Mouse (Mus musculus) activated CD4-positive, CD25-positive, alpha-beta regulatory T cell (primary cell): ENCODE data around the gene Actr1a. TPM values are rescaled to one million over a fixed set of nuclear protein-coding genes. Genes with fewer than 3 reads are reported as not detected.

Experiments used
- polyA plus RNA-seq, 2 experiments: library from polyadenylated mRNA; unstranded; fragments of 100-300 nt; shearing (Covaris generic); gene quantifications; one replicate each; pipeline ENCODE4 v1.2.1; 2017

Actr1a gene
- 100 to 1,000 TPM; 101 to 109 TPM for polyA plus RNA-seq

GRCm38 (mm10) chr19:46395109-46396009 is at the start of gene Actr1a:
TSS of gene Actr1a (minus strand) at chr19:46395748.

GRCm38 (mm10) chr19:46396686-46397435 is 1.3 kb upstream of the Actr1a start, which contains the start of gene Sufu:
TSS of gene Sufu (plus strand) at chr19:46396896.

DNA sequence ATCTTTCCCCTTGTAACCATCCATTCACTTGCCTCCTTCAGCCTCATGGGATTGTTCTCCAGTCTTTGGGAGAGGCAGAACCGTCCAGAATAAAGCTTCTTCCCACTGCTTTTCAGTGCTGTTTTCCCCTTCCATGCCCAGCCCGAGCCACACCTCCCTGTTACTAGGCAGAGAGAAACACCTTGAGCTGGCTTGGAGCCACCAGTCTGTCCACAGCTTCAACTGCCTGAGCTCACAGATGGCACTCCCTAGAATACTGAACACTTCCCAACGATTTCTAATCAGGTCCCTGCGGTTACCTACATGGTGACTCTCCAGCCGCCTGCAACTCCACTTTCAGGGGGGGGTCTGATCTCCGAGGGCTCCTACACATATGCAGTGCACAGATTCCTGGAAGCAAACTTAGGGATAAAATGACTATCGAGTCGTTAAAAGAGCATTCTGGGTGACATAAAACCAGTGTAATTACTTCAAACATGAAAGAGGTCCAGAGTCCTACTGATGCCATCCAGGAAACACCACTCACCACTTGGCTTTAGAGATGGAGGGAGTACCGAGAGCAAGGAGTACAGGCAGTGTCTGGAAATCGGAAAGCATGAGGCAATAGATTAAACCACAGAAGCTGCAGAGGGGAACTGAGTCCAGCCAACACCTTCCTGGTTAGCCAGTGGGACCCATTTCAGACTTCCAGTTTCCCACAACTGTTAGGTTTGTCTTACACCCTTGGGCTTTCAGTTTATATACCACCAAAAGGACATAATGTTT is 45.2 kb downstream of the Actr1a start, which contains the start of gene 2310034G01Rik:
Gene 2310034G01Rik, minus strand, starts transcription at position 135 of the 765 bp plus-strand sequence.

GRCm38 (mm10) chr19:46338331-46338936 is 57.1 kb downstream of the Actr1a start, which contains the start of gene Cuedc2:
TSS of gene Cuedc2 (minus strand) at chr19:46338702.

GRCm38 (mm10) chr19:46328081-46329030 is 67.2 kb downstream of the Actr1a start, which contains the start of gene Fbxl15:
TSS of gene Fbxl15 (plus strand) at chr19:46328184.

Other genes starting within 250 kb of the Actr1a start
- not detected for gene Pitx3, start 247.4 kb downstream of the Actr1a start, polyA plus RNA-seq
- 10 to 100 TPM; 33.4 to 58.0 TPM for gene Gbf1, start 243.2 kb downstream of the Actr1a start, polyA plus RNA-seq
- gene Nfkb2, start 91.4 kb downstream of the Actr1a start, polyA plus RNA-seq: 100 to 1,000 TPM in 1 of 2 experiments, 10 to 100 TPM in 1; 77.5 to 105 TPM
- gene Psd, start 68.6 kb downstream of the Actr1a start, polyA plus RNA-seq: 1 to 10 TPM; 6.4 to 7.0 TPM
- 10 to 100 TPM in 1 of 2 experiments, 1 to 10 TPM in 1; 9.9 to 15.2 TPM for gene Fbxl15, start 67.6 kb downstream of the Actr1a start, polyA plus RNA-seq
- gene Cuedc2, start 57.0 kb downstream of the Actr1a start, polyA plus RNA-seq: 10 to 100 TPM; 42.4 to 67.3 TPM
- gene Mfsd13a, start 54.6 kb downstream of the Actr1a start, polyA plus RNA-seq: 1 to 10 TPM; 2.2 to 5.3 TPM
- gene 2310034G01Rik, start 45.4 kb downstream of the Actr1a start, polyA plus RNA-seq: under 1 TPM in 1 of 2 experiments, not detected in 1; 0.42 TPM
- gene Sufu, start 1.1 kb upstream of the Actr1a start, polyA plus RNA-seq: 10 to 100 TPM; 29.4 to 34.5 TPM
- 100 to 1,000 TPM in 1 of 2 experiments, 10 to 100 TPM in 1; 82.7 to 102 TPM for gene Trim8, start 106.0 kb upstream of the Actr1a start, polyA plus RNA-seq
- gene Arl3, start 177.4 kb upstream of the Actr1a start, polyA plus RNA-seq: 10 to 100 TPM; 12.3 to 18.4 TPM
- 10 to 100 TPM in 1 of 2 experiments, 1 to 10 TPM in 1; 9.6 to 11.2 TPM for gene Sfxn2, start 177.6 kb upstream of the Actr1a start, polyA plus RNA-seq
- 10 to 100 TPM; 42.2 to 63.2 TPM for gene Wbp1l, start 203.3 kb upstream of the Actr1a start, polyA plus RNA-seq